Mouse (Mus musculus): ENCODE results near the gene Alkbh2. TPM values are rescaled to one million over a fixed set of nuclear protein-coding genes. Genes with fewer than 3 reads are reported as not detected.
A peak's percentile ranks its signal among the peaks of the same experiment; 100 is the strongest.

Alkbh2 gene
- polyA plus RNA-seq, 1 experiment from 2014 or later, result 12.8 TPM

GRCm38 (mm10) chr5:114157236-114157635 is 29.2 kb upstream of the Alkbh2 start:
- Histone ChIP-seq H3K4me3 (no peak overlapping the region), H3K27ac (replicated peaks) (no peak overlapping the region), H3K36me3 (no peaks in the 10 kb centered on the region), H3K4me1 (peaks cover 9% of the 10 kb centered on the region), H3K9me3 (replicated peaks) (no peaks in the 10 kb centered on the region), H3K27me3 (ENCODE audit: low read depth, poor library complexity, severe bottlenecking) (no peaks in the 10 kb centered on the region)
- 48% methylated on average over 7 of the region's 7 CpGs for WGBS
- DNase-seq (ENCODE audit: low spot score), result no peak

GRCm38 (mm10) chr5:114155168-114155933 is 27.3 kb upstream of the Alkbh2 start:
- H3K4me3 ChIP-seq, result no peak overlapping the region
- H3K36me3 ChIP-seq, result no peaks in the 10 kb centered on the region
- H3K27me3 ChIP-seq (ENCODE audit: low read depth, poor library complexity, severe bottlenecking), result no peaks in the 10 kb centered on the region
- H3K4me1 ChIP-seq, result peaks cover 9% of the 10 kb centered on the region
- DNase-seq (ENCODE audit: low spot score), result no peak
- WGBS, result 71% methylated on average over 9 of the region's 9 CpGs
- no peak overlapping the region for H3K27ac ChIP-seq (replicated peaks)
- H3K9me3 ChIP-seq (replicated peaks), result no peaks in the 10 kb centered on the region

DNA sequence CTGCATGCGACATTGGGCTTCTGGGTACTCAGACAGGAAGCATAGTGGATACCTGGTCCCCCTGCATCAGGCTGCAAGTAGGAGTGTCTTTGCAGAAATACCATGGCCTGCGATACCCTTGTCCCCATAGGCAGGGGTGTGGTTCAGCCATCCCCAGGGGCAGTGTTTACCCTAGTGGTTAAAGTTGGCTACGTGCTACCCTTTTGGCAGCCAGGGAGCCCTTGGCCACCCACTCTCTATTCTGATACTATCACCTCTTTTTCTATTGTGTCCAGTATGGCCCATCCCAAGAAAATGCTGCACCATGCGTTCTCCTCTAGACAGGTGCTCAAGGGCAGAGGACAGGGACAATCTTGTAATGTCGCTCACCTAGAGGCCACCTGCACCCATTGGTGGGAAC is 26.7 kb upstream of the Alkbh2 start:
- H3K36me3 ChIP-seq, result no peaks in the 10 kb centered on the region
- 79% methylated on average over 5 of the region's 5 CpGs for WGBS
- no peak for DNase-seq (ENCODE audit: low spot score)
- H3K4me1 ChIP-seq, result peaks cover 9% of the 10 kb centered on the region
- H3K4me3 ChIP-seq, result no peak overlapping the region
- no peak overlapping the region for H3K27ac ChIP-seq (replicated peaks)
- H3K27me3 ChIP-seq (ENCODE audit: low read depth, poor library complexity, severe bottlenecking), result no peaks in the 10 kb centered on the region
- no peaks in the 10 kb centered on the region for H3K9me3 ChIP-seq (replicated peaks)

DNA sequence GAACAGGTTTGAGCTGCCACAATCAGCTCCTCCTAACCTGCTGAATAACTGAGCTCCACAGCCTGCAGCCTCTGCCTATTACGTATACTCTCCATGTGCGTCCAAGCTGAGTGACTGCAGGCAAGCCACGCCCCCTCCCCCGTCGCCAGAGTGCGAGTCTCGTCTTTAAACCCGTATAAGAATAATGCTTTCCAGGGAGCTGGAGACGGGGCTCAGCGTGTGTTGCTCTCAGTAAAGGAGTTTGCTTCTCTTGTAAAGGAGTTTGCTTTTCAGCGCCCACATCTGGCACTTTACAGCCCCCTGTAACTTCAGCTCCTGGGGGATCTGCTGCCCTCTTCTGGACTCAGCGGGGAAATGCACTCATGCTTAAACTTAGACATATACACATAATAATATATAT is 25.5 kb upstream of the Alkbh2 start:
- H3K4me1 ChIP-seq, result peaks cover 9% of the 10 kb centered on the region
- DNase-seq (ENCODE audit: low spot score), result peak; percentile 49
- no peak overlapping the region for H3K27ac ChIP-seq (replicated peaks)
- H3K9me3 ChIP-seq (replicated peaks), result no peaks in the 10 kb centered on the region
- H3K4me3 ChIP-seq, result peak overlapping the region; percentile 49
- H3K36me3 ChIP-seq, result no peaks in the 10 kb centered on the region
- 2% methylated on average over 12 of the region's 12 CpGs for WGBS
- H3K27me3 ChIP-seq (ENCODE audit: low read depth, poor library complexity, severe bottlenecking), result no peaks in the 10 kb centered on the region

DNA sequence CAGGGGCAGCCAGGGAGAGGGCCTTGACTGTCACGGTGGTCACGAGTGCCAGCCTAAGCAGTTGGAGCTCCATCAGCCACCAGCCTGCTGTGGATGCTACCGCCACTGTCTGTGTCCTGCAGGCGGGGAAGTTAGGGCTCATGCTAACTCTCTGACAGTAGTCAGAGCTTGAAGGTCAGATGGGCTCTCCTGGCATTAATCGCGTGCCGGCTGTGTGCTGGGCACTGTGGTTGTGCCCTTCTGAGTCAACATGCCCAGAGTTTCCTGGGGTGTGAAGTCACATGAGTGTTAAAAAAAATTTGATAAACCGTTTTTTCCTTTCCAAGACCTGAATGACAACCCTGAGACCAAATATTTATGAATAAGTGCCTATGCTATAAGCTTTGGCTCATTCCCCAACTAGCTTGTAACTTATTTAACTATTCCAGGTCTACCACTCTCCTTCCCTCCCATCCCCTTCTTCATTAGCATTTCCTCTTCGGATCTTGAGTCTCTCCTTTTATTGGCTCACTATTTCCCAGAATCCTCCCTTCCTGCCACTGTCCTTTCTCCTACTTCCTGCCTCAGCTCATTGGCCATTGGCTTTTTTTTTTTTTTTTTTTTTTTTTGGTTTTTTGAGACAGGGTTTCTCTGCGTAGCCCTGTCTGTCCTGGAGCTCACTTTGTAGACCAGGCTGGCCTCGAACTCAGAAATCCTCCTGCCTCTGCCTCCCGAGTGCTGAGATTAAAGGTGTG is 24.5 kb upstream of the Alkbh2 start:
- H3K4me3 ChIP-seq, result no peak overlapping the region
- H3K9me3 ChIP-seq (replicated peaks), result no peaks in the 10 kb centered on the region
- H3K27ac ChIP-seq (replicated peaks), result no peak overlapping the region
- H3K36me3 ChIP-seq, result no peaks in the 10 kb centered on the region
- H3K27me3 ChIP-seq (ENCODE audit: low read depth, poor library complexity, severe bottlenecking), result no peaks in the 10 kb centered on the region
- WGBS, result 86% methylated on average over 12 of the region's 12 CpGs
- H3K4me1 ChIP-seq, result peaks cover 9% of the 10 kb centered on the region
- DNase-seq (ENCODE audit: low spot score), result no peak

GRCm38 (mm10) chr5:114147043-114147972 is 19.3 kb upstream of the Alkbh2 start:
- DNase-seq (ENCODE audit: low spot score), result no peak
- no peak overlapping the region for H3K4me3 ChIP-seq
- WGBS, result 84% methylated on average over 14 of the region's 14 CpGs
- no peaks in the 10 kb centered on the region for H3K36me3 ChIP-seq
- no peaks in the 10 kb centered on the region for H3K9me3 ChIP-seq (replicated peaks)
- peaks cover 21% of the 10 kb centered on the region for H3K4me1 ChIP-seq
- H3K27ac ChIP-seq (replicated peaks), result no peak overlapping the region
- no peaks in the 10 kb centered on the region for H3K27me3 ChIP-seq (ENCODE audit: low read depth, poor library complexity, severe bottlenecking)

DNA sequence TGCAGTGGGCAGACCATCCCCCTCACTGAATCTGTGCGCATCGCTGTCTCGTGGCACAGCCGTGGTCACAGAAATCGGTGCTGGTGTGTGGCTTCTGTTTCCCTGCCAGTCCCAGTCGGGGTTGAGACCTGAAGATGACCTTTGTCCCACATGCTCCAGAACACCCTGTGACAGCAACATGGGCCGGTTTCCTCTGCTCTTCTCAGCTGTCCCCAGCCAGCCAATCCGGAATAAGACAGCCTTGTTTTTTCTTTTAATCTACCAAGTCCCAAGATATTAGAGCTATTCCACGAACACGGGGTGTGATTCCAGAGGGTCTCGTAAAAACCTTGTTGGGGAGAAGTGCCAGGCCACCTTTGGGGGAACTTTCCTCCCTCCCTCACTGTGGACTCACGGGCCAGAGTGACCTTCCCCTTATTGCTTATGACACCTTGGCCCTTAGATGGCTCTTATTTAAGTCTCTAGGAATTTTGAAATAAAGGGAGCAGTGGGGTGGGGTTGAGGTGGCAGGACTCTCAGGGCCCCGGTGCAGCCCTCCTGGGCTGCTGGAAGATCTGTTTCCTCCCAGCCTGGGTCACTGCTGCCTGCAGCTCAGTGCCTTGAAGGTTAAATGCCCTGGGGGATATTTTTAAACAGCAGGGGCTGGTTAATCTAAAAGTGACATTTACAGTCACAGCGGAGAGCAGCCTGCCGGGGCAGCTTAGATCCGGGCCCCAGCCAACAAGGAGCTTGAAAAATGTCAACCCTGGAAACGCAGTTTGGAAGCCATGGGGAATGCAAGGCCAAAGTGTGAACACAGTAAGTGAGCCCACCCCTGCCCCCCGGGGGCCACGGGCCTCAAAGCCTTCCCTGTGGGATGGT is 18.2 kb upstream of the Alkbh2 start, which contains the start of gene Acacb:
TSS of gene Acacb (plus strand) at position 508 of the 861 bp plus-strand sequence.
- peak within 1 kb of the TSS; percentile 52 for H3K27ac ChIP-seq (replicated peaks)

DNA sequence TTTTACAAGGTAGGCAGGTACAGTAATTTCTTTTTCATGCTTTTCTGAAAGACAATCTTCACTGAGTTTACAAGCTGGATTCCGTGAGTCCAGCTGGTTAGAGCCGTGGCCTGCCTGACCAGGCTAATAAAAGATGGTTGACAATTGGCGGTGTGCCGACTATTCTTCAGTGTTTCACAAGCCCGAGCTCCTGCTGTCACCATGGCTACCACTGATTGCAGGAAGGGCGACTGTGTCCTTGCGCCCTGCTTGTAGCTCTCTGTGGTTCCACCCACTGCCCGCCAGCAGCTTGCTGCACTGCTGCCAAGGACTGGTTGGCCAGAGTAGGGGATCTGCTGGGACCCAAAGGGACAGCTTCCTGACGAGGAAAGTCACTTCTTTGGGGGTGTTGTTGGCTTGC is 11.2 kb upstream of the Alkbh2 start:
- 68% methylated on average over 9 of the region's 9 CpGs for whole genome bisulfite sequencing
- H3K27me3 ChIP-seq (ENCODE audit: low read depth, poor library complexity, severe bottlenecking), result no peaks in the 10 kb centered on the region
- H3K4me1 ChIP-seq, result peaks cover 24% of the 10 kb centered on the region
- peaks cover 65% of the 10 kb centered on the region for H3K36me3 ChIP-seq
- peak; percentile 24 for DNase-seq (ENCODE audit: low spot score)
- H3K9me3 ChIP-seq (replicated peaks), result no peaks in the 10 kb centered on the region
- no peak overlapping the region for H3K4me3 ChIP-seq
- no peak overlapping the region for H3K27ac ChIP-seq (replicated peaks)

More for the DNA sequence above, 18.2 kb upstream of the Alkbh2 start, which contains the start of gene Acacb:
- no peaks in the 10 kb centered on the region for H3K36me3 ChIP-seq
- no peaks in the 10 kb centered on the region for H3K9me3 ChIP-seq (replicated peaks)
- H3K4me1 ChIP-seq, result peaks cover 21% of the 10 kb centered on the region
- 59% methylated on average over 19 of the region's 19 CpGs for WGBS
- H3K4me3 ChIP-seq, result no peak within 1 kb of the TSS
- no peak for DNase-seq (ENCODE audit: low spot score)
- no peaks in the 10 kb centered on the region for H3K27me3 ChIP-seq (ENCODE audit: low read depth, poor library complexity, severe bottlenecking)

DNA sequence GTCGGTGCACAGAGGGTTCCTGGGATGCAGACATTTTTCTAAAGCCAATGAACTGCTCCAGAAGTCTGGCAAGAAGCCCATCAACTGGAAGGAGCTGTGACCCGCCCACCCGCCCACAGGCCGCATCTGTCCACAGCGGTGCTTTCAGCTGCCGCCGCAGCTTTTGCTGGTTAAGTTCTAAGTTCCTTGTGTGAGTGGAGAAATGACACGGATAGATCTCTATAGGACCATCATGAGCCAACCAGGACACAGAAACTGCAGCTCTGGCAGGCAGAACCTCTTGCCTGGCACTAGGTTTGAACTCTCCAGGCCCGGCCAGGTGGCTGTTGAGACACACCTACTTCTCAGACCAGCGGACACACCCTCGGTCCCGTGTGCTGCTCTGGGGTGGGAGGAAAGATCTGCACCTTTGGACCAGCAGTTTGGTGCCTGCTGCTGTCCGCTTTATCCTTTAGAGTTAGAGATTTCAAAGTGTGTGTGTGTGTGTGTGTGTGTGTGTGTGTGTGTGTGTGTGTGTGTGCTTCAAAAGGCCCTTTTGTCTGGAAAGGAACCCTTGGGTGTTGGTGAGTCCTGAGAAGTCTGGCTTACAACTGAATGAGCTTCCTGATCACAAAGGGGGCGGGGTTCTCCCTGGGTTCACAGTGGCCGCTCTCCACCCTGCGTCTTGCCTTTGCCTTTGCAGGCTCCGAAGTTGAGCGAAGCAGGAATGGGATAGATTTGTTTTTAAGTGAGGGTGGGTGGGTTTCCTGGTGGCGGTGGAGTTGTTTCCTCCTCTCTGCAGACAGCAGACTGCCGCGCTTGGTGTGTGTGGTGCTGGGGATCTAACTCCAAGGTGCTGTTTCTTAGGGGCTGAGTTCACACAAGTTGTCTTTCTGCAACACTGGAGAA is 10.5 kb upstream of the Alkbh2 start:
- Histone ChIP-seq H3K27me3 (ENCODE audit: low read depth, poor library complexity, severe bottlenecking) (no peaks in the 10 kb centered on the region), H3K4me1 (peaks cover 23% of the 10 kb centered on the region), H3K36me3 (peaks cover 71% of the 10 kb centered on the region), H3K4me3 (no peak overlapping the region), H3K9me3 (replicated peaks) (no peaks in the 10 kb centered on the region), H3K27ac (replicated peaks) (peak overlapping the region; percentile 10; the same call in 1 of the 2 replicates)
- 89% methylated on average over 21 of the region's 21 CpGs for WGBS
- no peak for DNase-seq (ENCODE audit: low spot score)

- Histone ChIP-seq H3K27me3 (ENCODE audit: low read depth, poor library complexity, severe bottlenecking) (no peaks in the 10 kb centered on the region), H3K27ac (replicated peaks) (no peak overlapping the region), H3K4me1 (peaks cover 30% of the 10 kb centered on the region), H3K36me3 (peaks cover 78% of the 10 kb centered on the region), H3K9me3 (replicated peaks) (no peaks in the 10 kb centered on the region), H3K4me3 (no peak overlapping the region)
- no peak for DNase-seq (ENCODE audit: low spot score)
- 95% methylated on average over 15 of the region's 15 CpGs for WGBS
Observed at GRCm38 (mm10) chr5:114137481-114138276, 9.7 kb upstream of the Alkbh2 start.
